Mouse (Mus musculus) heart, embryonic 14.5 days (tissue): Measurements from ENCODE around the gene Igf1r. TPM values are rescaled to one million over a fixed set of nuclear protein-coding genes. Genes with fewer than 3 reads are reported as not detected.

Source experiments
- ATAC-seq: fragments of 200-750 bp; cut with Nextera tagmentation; 2 replicates; pipeline ENCODE4 v1.8.0; 2017; ENCODE audit warnings: low read depth, moderate TSS enrichment; ENCODE audit not compliant: insufficient number of reproducible peaks, insufficient read depth, low FRiP score
- H3K27ac ChIP-seq, 2 experiments: fragments of 200-500 bp in 1 of 2; fragments of 300-500 bp in 1 of 2; sonication (generic) in 1 of 2; replicated peaks in 1 of 2; 2 replicates each; pipeline ENCODE4 v1.5.1; 2012 to 2014; ENCODE audit warnings: low read depth in 2 of 2, low read length in 2 of 2, control low read depth in 1 of 2, mild to moderate bottlenecking in 1 of 2, mixed read lengths in 1 of 2; ENCODE audit not compliant: control insufficient read depth in 1 of 2, insufficient read depth in 1 of 2
- H3K27me3 ChIP-seq: fragments of 300-500 bp; sonication (generic); 2 replicates; pipeline ENCODE4 v1.6.1; 2014; ENCODE audit warnings: mild to moderate bottlenecking, low read length, control low read depth; ENCODE audit not compliant: control insufficient read depth, insufficient read depth
- H3K36me3 ChIP-seq: fragments of 300-500 bp; sonication (generic); 2 replicates; pipeline ENCODE4 v1.6.1; 2014; ENCODE audit warnings: mild to moderate bottlenecking, control low read depth, low read length, mixed read lengths; ENCODE audit not compliant: control insufficient read depth, insufficient read depth
- H3K4me1 ChIP-seq, 2 experiments: fragments of 200-500 bp in 1 of 2; fragments of 300-500 bp in 1 of 2; sonication (generic) in 1 of 2; 2 replicates each; pipeline ENCODE4 v1.6.1; 2012 to 2014; ENCODE audit warnings: low read length in 2 of 2, control low read depth in 1 of 2, mixed read lengths in 1 of 2; ENCODE audit not compliant: control insufficient read depth in 2 of 2, insufficient read depth in 2 of 2
- H3K4me2 ChIP-seq: fragments of 300-500 bp; sonication (generic); 2 replicates; pipeline ENCODE4 v1.6.1; 2014; ENCODE audit warnings: mild to moderate bottlenecking, low read length
- H3K4me3 ChIP-seq, 2 experiments: fragments of 200-500 bp in 1 of 2; fragments of 300-500 bp in 1 of 2; sonication (generic) in 1 of 2; 2 replicates each; pipeline ENCODE4 v1.5.1; 2012 to 2014; ENCODE audit warnings: low read length in 2 of 2, mild to moderate bottlenecking in 2 of 2, control low read depth in 1 of 2, low read depth in 1 of 2, moderate library complexity in 1 of 2; ENCODE audit not compliant: control insufficient read depth in 1 of 2, insufficient read depth in 1 of 2
- H3K9ac ChIP-seq: fragments of 300-500 bp; sonication (generic); 2 replicates; pipeline ENCODE4 v1.6.1; 2014; ENCODE audit warnings: mild to moderate bottlenecking, low read length
- H3K9me3 ChIP-seq: fragments of 300-500 bp; sonication (generic); 2 replicates; pipeline ENCODE4 v1.6.1; 2016; ENCODE audit warnings: low read length, control low read depth; ENCODE audit not compliant: control insufficient read depth
- WGBS: fragments of 180-500 bp; shearing (Covaris S2); extraction: QIAGEN DNeasy Blood & Tissue Kit; methylation state at CpG from one replicate; pipeline ENCODE4 v1.1.7; 2014; 5-methylcytosine and 5-hydroxymethylcytosine counted together
- polyA plus RNA-seq: library from polyadenylated mRNA; unstranded; fragments of >200 nt; fragmentation: Nextera tagmentation; extraction: Ambion mirVana; gene quantifications from 2 replicates; pipeline ENCODE4 v1.2.1, GENCODE M21; 2014

The Igf1r gene
- polyA plus RNA-seq, 1 experiment from 2014 or later, result 16.6 TPM

DNA sequence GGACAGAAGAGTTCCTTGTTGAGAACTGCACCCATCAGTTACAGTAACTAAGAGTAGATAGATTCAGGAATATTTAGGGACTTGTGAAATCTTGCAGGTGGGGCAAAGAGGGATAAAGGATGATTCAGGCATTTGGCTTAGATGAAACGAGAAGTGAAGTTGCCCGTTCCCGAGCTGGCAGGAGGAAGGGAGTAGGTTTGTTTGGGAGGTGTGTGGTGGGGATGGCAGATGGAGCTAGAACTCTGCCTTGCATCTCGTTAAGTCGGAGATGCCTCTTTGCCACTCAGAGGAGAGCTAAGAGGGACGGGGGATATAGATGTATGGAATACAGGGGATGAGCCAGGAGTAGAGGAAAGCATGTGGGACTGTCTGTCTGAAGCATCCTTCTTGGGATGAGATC lies 145.5 kb downstream of the Igf1r start:
- Histone ChIP-seq H3K4me2 (no peak overlapping the region), H3K27ac (no peak overlapping the region), H3K4me3 (no peak overlapping the region), H3K4me1 (peaks cover 18 to 36% of the 10 kb centered on the region in 2 experiments), H3K9ac (no peak overlapping the region), H3K36me3 (peaks cover 3% of the 10 kb centered on the region; the same call in 1 of the 2 replicates), H3K9me3 (no peaks in the 10 kb centered on the region; the same call in 1 of the 2 replicates), H3K27me3 (no peaks in the 10 kb centered on the region)
- ATAC-seq, result no peak
- WGBS, result 94% methylated on average over 6 of the region's 6 CpGs

DNA sequence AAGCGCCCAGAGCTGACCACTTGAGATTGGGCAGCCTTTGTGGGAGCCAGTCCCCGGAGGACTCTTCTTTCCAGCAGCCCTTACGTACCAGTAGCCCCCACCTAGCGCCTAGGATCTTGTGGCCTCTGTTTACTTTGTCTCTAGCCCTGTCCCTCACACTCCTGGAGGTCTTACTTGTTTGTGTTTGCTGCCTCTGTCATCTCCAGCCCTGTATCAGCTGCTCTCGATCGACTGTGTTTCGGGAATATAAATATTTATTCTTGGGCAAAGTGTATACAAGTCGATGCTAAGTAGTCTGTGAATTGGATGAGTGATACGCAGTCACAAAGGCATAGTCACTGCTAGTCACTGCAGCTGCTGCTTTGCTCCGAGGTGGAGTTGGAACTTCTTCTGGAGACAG lies 147.8 kb downstream of the Igf1r start:
- no peak overlapping the region for H3K27ac ChIP-seq
- no peak overlapping the region for H3K4me3 ChIP-seq
- ATAC-seq, result no peak
- WGBS, result 77% methylated on average over 10 of the region's 10 CpGs
- no peak overlapping the region for H3K4me2 ChIP-seq
- no peaks in the 10 kb centered on the region for H3K27me3 ChIP-seq
- no peak overlapping the region for H3K9ac ChIP-seq
- H3K4me1 ChIP-seq, result peaks cover 18 to 38% of the 10 kb centered on the region in 2 experiments
- H3K36me3 ChIP-seq, result no peaks in the 10 kb centered on the region
- no peaks in the 10 kb centered on the region for H3K9me3 ChIP-seq

DNA sequence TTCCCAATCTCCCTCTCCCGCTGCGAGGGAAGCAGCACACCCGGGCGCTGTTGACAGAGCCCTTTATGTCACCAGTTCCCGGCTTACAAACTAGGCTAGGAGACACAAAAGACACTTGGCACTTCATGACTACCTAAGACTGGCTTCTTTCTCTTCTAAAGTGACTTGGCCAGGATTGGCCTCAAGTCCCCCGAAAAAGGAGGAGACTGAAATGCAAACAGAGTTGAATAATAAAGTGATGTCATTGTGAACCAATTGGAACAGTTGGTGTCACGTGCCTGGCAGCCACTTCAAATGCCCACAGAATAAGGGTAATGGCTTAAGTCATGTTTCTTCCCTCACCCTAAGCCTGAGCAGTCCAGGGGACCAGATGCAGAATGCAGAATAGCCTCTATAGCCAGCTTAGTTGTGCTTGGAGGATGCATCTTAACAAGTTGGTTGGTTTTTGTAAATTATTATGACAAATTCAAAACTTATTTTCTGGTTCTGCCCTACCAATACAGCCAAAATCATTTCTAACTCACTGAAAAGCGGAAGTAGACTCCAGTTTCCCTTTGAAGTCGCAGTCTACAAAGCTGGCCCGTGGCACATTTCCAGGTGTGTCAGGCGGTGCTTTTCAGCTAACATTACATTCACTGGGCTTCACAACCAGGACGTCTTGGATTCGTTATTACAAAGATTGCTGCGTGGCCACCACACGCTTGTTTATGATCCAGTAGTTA lies 150.0 kb downstream of the Igf1r start:
- 62% methylated on average over 15 of the region's 15 CpGs for WGBS
- Histone ChIP-seq H3K36me3 (no peaks in the 10 kb centered on the region), H3K27me3 (no peaks in the 10 kb centered on the region), H3K9me3 (no peaks in the 10 kb centered on the region), H3K27ac (no peak overlapping the region), H3K4me2 (no peak overlapping the region), H3K4me3 (no peak overlapping the region), H3K9ac (no peak overlapping the region), H3K4me1 (peaks cover 10 to 27% of the 10 kb centered on the region in 2 experiments)
- ATAC-seq, result no peak

DNA sequence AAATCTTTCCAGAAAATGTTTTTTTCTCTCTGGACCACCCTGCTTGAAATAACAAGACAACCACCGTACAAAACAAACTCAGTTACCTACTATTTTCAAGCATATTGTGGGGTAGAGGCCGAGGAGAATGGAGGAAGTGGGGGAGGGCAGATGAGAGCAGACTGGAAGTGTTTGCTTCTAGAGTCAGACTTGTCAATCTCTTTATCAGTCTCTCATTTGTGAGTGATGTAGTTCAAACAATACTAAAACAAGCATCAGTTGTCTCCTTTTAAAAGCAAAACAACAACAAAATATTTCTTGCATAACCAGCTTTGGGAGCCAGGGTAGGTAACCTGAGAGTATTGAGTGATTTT lies 150.5 kb downstream of the Igf1r start:
- Histone ChIP-seq H3K27ac (no peak overlapping the region), H3K27me3 (no peaks in the 10 kb centered on the region), H3K9me3 (no peaks in the 10 kb centered on the region), H3K4me3 (no peak overlapping the region), H3K4me1 (peaks cover 10 to 27% of the 10 kb centered on the region in 2 experiments), H3K4me2 (no peak overlapping the region), H3K36me3 (no peaks in the 10 kb centered on the region), H3K9ac (no peak overlapping the region)
- 37% methylated on average over 2 of the region's 2 CpGs for WGBS
- ATAC-seq, result no peak

DNA sequence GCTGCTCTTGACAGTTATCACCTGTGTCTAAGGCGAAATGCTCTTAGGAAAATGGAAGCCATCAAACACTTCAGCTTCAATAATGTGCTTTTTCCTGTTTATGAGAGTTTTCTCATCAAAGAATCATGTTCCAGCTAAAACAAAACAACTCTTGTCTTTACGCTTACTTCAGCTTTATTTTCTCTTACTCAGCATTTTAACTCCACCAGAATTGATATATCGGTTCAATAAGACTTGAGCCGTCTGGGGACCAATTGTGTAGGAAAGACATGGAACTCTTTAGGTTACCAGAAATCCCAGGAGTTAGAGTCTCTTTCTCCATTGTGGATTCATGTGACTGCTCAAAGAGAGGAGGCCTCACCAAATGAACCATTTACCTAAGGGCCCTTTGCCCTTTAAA lies 158.9 kb downstream of the Igf1r start:
- no peak for ATAC-seq
- 98% methylated on average over 4 of the region's 4 CpGs for WGBS
- no peak overlapping the region for H3K27ac ChIP-seq

DNA sequence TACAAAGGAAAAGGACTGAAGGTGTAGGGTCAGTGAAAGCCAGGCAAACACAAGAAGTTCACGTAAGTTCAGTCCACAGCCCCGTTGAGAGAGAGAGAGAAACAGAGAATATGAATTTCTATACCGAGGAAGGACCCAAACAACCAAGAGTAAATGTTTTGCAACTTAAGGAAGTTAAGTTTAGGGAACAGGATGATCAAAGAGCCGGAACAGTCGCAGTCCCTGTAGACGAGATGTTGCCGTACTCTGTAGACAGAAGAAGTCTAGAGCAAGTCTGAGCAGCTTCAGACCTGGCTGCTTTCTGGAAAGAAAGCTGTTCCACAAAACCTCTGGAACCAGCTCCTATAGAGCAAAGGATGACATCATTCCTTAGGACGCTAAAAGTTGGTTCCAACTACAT lies 160.0 kb downstream of the Igf1r start:
- no peak for ATAC-seq
- H3K27ac ChIP-seq, result no peak overlapping the region
- no peaks in the 10 kb centered on the region for H3K36me3 ChIP-seq
- no peaks in the 10 kb centered on the region for H3K9me3 ChIP-seq
- no peak overlapping the region for H3K9ac ChIP-seq
- H3K4me2 ChIP-seq, result no peak overlapping the region
- H3K27me3 ChIP-seq, result no peaks in the 10 kb centered on the region
- H3K4me3 ChIP-seq, result no peak overlapping the region
- 87% methylated on average over 8 of the region's 8 CpGs for WGBS
- peaks cover 8 to 21% of the 10 kb centered on the region in 2 experiments for H3K4me1 ChIP-seq

More for the DNA sequence above, 158.9 kb downstream of the Igf1r start:
- no peaks in the 10 kb centered on the region for H3K27me3 ChIP-seq
- peaks cover 7 to 20% of the 10 kb centered on the region in 2 experiments for H3K4me1 ChIP-seq
- no peak overlapping the region for H3K4me2 ChIP-seq
- H3K36me3 ChIP-seq, result no peaks in the 10 kb centered on the region
- no peaks in the 10 kb centered on the region for H3K9me3 ChIP-seq
- no peak overlapping the region for H3K4me3 ChIP-seq
- no peak overlapping the region for H3K9ac ChIP-seq

DNA sequence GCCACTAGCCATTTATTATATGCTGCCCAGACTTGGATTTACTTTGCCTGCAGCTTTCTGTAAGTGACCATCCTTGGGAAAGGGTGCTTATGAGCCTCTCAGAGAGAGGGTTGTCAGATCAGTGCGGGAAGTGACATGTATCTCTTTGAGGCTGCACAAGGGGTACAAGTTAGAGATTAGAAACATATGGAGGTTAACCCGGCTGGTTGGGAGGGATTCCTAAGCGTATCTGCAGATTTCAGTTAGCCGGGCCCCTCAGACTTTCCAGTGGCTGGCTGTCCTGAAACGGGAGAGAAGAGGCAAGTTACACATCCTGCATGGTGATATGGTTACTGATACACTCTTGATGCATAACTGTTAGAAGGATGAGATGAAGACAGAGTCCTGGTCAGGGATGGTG lies 161.7 kb downstream of the Igf1r start:
- no peak for ATAC-seq
- Histone ChIP-seq H3K4me1 (peaks cover 14 to 30% of the 10 kb centered on the region in 2 experiments), H3K9ac (no peak overlapping the region)

More for the DNA sequence above, 161.7 kb downstream of the Igf1r start:
- no peaks in the 10 kb centered on the region for H3K36me3 ChIP-seq
- no peak overlapping the region for H3K27ac ChIP-seq
- no peak overlapping the region for H3K4me3 ChIP-seq
- WGBS, result 21% methylated on average over 5 of the region's 5 CpGs
- no peaks in the 10 kb centered on the region for H3K27me3 ChIP-seq
- no peak overlapping the region for H3K4me2 ChIP-seq
- H3K9me3 ChIP-seq, result no peaks in the 10 kb centered on the region
